Mouse (Mus musculus): ENCODE data around the gene St8sia6.
"Not testable (repeated sequence)": the region's sequence is repeated elsewhere in the genome, so short reads cannot be mapped to it uniquely, and the experiment has no call there.

St8sia6 gene

GRCm38 (mm10) chr2:13630136-13630832 is 163.6 kb downstream of the St8sia6 start:
- no peak for DNase-seq (ENCODE audit: low spot score in 2 of 2)

- not testable (repeated sequence) for DNase-seq (ENCODE audit: low spot score in 2 of 2)
Measured at GRCm38 (mm10) chr2:13603636-13604035, 190.2 kb downstream of the St8sia6 start.

- DNase-seq (ENCODE audit: low spot score in 2 of 2) = no peak
Measured at GRCm38 (mm10) chr2:13603093-13603492, 190.8 kb downstream of the St8sia6 start.
